Mouse (Mus musculus): ENCODE measurements at regions not wholly inside any gene's neighbourhood (a gene's known extent, or its start where the extent isn't known, plus 50 kb on each side); places are given as distances from the start of the nearest gene placed in this dataset.

DNA sequence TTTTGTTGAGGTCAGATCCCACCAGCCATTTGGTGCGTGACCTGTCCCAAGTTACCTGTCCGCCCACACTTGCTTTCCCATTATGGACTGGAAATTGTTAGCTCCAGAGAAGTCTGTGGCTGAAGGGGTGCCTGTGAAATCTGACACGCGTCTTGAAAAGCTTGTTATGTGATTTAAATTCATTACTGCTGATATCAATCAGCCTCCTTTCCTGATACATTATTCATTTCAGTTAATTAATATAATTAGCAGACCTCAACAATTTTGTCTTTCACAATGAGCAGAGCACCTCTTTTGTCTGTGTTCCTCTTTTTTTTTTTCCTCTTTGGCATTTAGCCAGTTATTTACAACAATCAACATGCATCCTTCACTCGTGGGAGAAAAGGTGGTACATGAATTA, 58.6 kb upstream of the Grip1 start:
- DNase-seq (ENCODE audit: low spot score in 2 of 2): no peak

DNA sequence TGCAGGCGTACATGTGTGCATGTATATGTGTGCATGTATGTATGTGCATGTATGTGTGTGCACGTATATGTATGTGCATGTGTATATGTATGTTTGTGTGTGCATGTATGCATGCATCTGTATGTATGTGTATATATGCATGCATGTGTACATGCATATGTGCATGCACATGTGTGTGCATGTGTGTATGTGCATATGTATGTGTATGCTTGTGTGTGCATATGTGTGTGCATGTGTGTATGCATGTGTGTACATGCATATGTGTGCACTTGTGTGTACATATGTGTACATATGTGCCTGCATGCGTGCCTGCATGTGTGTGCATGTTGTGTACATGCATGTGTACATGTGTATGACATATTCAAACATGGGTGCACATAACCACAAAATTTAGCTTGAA, 65.7 kb upstream of the Grip1 start:
- no peak for DNase-seq (ENCODE audit: low spot score in 2 of 2)

GRCm38 (mm10) chr10:119382257-119382656, 71.4 kb upstream of the Grip1 start:
- no peak for DNase-seq (ENCODE audit: low spot score in 2 of 2)

- no peak for DNase-seq (ENCODE audit: low spot score in 2 of 2)
Observed at GRCm38 (mm10) chr10:119368566-119368965, 85.1 kb upstream of the Grip1 start.

GRCm38 (mm10) chr10:119363616-119364015, 90.0 kb upstream of the Grip1 start:
- DNase-seq (ENCODE audit: low spot score in 2 of 2): peak in 1 of 2 experiments; percentile 40

DNA sequence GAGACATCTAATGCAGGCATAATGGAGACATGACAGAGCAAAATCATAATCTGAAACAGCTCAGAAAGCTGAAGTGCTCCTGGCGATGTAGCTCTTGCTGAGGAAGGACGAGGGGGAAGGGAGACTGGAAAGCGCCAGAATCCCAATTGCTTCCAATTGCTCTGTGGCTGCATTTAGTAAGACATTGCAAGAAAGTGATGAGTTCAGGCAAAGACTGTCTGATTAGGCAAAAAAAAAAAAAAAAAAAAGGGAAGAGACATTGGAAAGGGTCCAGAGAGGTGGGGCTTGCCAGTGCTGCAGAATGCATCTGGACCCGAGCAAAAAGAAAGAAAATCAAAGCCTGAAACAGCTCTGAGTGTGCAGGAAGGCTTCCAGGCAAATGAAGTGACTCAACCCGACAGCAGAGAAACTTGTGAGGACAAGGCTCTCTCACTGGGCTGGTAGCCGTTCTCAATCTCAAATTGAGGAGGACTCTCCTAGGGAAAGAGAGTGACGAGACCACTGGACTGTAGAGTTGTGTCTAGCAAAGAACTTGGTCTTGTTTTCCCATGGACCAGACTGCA, 94.8 kb upstream of the Grip1 start:
- peak in 1 of 2 experiments; percentile 4 for DNase-seq (ENCODE audit: low spot score in 2 of 2)

DNA sequence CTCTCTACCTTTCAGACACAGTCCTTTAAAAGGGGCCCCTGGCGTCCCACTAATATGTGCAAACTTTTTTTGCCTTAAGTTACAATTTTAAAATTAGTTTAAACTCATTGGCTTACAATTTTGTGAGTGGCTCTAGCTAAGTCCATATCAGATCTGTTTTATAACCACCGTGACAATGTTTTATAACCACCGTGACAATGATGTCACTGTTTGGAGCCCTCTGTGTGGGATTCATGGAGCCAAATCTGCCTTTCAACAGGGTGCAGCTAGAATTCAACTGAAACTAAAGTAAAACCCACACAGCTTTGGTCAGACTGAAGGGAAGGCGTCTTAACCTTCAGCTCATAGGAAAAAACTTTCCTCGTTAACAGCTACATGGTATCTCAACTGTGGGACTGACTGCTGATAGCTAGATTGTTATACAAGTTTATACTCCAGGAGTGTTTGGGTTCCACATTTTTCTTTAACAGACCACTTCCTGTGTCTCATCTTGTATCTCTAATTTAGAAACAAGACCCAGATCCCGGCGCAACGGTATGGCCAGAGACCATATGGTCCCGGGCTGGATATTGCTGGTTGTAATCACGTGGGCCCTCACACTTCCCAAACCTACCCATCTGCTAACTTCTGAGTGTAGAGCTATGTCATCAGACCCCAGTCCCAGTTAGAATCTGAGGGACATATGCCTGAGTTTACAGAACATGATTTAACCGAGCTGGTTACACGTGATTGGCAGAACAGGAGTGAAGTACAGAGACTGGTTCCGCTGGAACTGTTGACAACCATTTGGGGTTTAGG, 102.7 kb upstream of the Cand1 start:
- peak in 1 of 2 experiments; percentile 16 for DNase-seq (ENCODE audit: low spot score in 2 of 2)

DNA sequence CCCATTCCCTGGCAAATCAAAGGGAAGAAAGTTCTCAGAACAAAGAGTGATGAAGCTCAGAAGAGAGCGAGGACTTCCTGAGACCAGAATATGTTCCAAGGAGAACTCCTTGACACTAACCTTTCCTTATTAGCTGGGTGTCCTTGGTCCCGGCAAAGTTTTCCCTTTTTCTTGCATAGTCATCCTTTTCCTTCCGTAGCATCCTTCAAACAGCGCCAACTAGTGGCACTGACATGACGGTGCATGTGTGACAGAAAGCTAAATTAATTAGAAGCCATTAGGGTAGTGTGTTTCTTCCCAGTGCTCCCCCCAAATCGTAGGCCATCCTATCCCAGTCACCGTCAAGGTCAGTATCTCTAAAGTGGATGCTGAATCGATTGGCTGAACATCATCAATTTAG, 100.5 kb upstream of the Cand1 start:
- no peak for DNase-seq (ENCODE audit: low spot score in 2 of 2)

GRCm38 (mm10) chr10:119326912-119327311, 87.1 kb upstream of the Cand1 start:
- DNase-seq (ENCODE audit: low spot score in 2 of 2): no peak

GRCm38 (mm10) chr10:119319953-119320352, 80.1 kb upstream of the Cand1 start:
- DNase-seq (ENCODE audit: low spot score in 2 of 2): no peak

DNA sequence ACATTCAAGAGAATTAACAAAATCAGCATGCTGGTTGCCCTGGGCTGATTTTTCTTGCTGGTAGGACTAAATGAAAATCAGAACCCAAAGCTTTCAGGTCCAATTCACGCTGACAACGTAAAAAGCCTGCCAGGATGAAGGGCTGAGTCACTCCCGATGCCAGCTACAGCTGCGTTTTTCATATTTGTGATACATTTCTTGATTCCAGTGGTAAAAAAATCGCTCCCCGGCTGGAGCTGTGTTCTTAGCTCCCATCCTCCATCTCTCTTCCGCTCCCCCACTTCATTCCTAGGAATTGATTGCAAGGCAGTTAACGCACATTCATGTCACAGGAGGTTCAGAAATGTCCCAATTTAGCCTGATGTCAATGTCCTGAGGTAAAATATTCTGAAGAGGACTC, 78.6 kb upstream of the Cand1 start:
- DNase-seq (ENCODE audit: low spot score in 2 of 2): peak in 1 of 2 experiments; percentile 34

- DNase-seq (ENCODE audit: low spot score in 2 of 2): no peak
Observed at GRCm38 (mm10) chr10:119311578-119311977, 71.7 kb upstream of the Cand1 start.

DNA sequence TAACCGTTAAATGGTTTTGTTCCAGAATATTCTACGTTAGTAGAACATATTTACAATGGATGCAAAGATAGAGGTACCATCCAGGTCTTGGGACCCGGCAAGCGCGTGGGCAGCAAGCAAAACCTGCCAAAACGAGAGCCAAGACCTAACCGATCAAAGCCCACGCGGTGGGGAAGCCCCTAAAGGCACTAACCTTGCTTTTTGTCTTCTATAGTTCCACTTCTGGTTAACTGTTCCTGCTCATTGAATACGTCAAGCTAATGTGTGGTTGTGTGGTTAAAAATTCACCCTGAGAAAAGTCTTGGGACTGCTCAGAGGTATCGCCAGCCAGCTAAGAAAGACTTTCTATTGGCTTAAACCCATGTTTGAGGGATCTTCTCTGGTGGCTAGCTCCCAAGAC, 55.9 kb upstream of the Cand1 start:
- no peak for DNase-seq (ENCODE audit: low spot score in 2 of 2)

DNA sequence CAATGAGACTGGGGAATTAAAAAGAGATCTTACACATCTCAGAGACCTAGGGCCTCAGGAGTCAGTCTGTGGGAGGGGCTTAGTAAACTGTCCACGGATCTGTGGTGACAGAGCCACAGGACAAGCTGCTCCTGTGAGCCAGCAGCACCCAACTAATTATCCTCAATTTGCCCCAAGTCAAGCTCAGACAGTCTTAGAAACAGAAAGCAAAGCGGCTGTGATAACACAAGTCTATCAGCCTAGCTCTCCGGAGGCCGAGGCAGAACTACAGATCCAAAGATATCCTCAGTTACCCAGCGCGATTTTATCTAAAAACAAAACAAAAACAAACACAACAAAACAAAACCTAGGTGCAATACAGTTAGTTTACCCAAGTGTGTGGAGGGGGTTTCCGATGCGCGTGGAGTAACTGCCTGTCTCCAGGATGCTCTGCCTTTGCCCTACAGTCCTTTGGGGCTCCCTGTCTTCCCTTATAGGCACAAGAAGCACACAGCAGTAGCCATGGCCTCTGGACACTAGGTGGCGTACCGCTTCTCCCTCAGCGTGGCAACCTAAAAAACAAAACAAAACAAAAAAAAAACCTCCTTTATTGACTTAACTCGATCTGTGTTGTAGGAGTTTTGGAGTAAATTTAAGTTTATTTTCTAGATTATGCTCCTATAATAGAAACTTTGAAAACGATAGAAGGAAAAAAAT, 54.7 kb upstream of the Cand1 start:
- DNase-seq (ENCODE audit: low spot score in 2 of 2): peak in 1 of 2 experiments; percentile 53

- no peak for DNase-seq (ENCODE audit: low spot score in 2 of 2)
Observed at GRCm38 (mm10) chr10:119293372-119293771, 53.5 kb upstream of the Cand1 start.

Data from left cerebral cortex, adult 9 months (tissue).